Mouse (Mus musculus): ENCODE data around the gene Anks1b. TPM values are rescaled to one million over a fixed set of nuclear protein-coding genes. Genes with fewer than 3 reads are reported as not detected.

Gene Anks1b
- polyA plus RNA-seq, 1 experiment from 2014 or later = 0.80 TPM

- Histone ChIP-seq H3K27me3 (replicated peaks; ENCODE audit: control insufficient read depth, insufficient read depth, low read length) (peaks cover 62% of the 10 kb centered on the region), H3K4me1 (replicated peaks; ENCODE audit: control insufficient read depth, insufficient read depth, low read length) (no peaks in the 10 kb centered on the region), H3K27ac (ENCODE audit: low read depth, low read length) (no peak overlapping the region), H3K4me3 (ENCODE audit: low read depth, low read length) (no peak overlapping the region), H3K9ac (ENCODE audit: low read depth, low read length) (no peak overlapping the region), H3K9me3 (ENCODE audit: control insufficient read depth, low read length) (no peaks in the 10 kb centered on the region), H3K36me3 (ENCODE audit: control insufficient read depth, insufficient read depth, low read length) (no peaks in the 10 kb centered on the region), H3K4me2 (no peak overlapping the region)
- DNase-seq (ENCODE audit: low spot score) (no peak), ATAC-seq (replicated peaks; ENCODE audit: low FRiP score) (no peak)
- 6% methylated on average over 21 of the region's 21 CpGs for WGBS
These were observed 957.4 kb downstream of the Anks1b start for GRCm38 (mm10) chr10:90830591-90831287.

- Histone ChIP-seq H3K4me1 (replicated peaks; ENCODE audit: control insufficient read depth, insufficient read depth, low read length) (no peaks in the 10 kb centered on the region), H3K4me3 (ENCODE audit: low read depth, low read length) (no peak overlapping the region), H3K27me3 (replicated peaks; ENCODE audit: control insufficient read depth, insufficient read depth, low read length) (peaks cover 62% of the 10 kb centered on the region), H3K9ac (ENCODE audit: low read depth, low read length) (no peak overlapping the region), H3K27ac (ENCODE audit: low read depth, low read length) (no peak overlapping the region), H3K4me2 (no peak overlapping the region), H3K36me3 (ENCODE audit: control insufficient read depth, insufficient read depth, low read length) (no peaks in the 10 kb centered on the region), H3K9me3 (ENCODE audit: control insufficient read depth, low read length) (no peaks in the 10 kb centered on the region)
- 21% methylated on average over 2 of the region's 2 CpGs for WGBS
- no peak for DNase-seq (ENCODE audit: low spot score)
- ATAC-seq (replicated peaks; ENCODE audit: low FRiP score) = no peak
These were observed 957.9 kb downstream of the Anks1b start for GRCm38 (mm10) chr10:90831288-90831626.

- Histone ChIP-seq H3K27ac (ENCODE audit: low read depth, low read length) (no peak overlapping the region), H3K4me3 (ENCODE audit: low read depth, low read length) (no peak overlapping the region), H3K36me3 (ENCODE audit: control insufficient read depth, insufficient read depth, low read length) (no peaks in the 10 kb centered on the region), H3K27me3 (replicated peaks; ENCODE audit: control insufficient read depth, insufficient read depth, low read length) (peaks cover 34% of the 10 kb centered on the region), H3K4me1 (replicated peaks; ENCODE audit: control insufficient read depth, insufficient read depth, low read length) (no peaks in the 10 kb centered on the region), H3K9ac (ENCODE audit: low read depth, low read length) (no peak overlapping the region), H3K4me2 (no peak overlapping the region), H3K9me3 (ENCODE audit: control insufficient read depth, low read length) (no peaks in the 10 kb centered on the region)
- WGBS = 31% methylated on average over 5 of the region's 5 CpGs
- DNase-seq (ENCODE audit: low spot score) (no peak), ATAC-seq (replicated peaks; ENCODE audit: low FRiP score) (no peak)
These were observed 961.0 kb downstream of the Anks1b start for GRCm38 (mm10) chr10:90834306-90834705.

- ATAC-seq (replicated peaks; ENCODE audit: low FRiP score) (no peak), DNase-seq (ENCODE audit: low spot score) (no peak)
- Histone ChIP-seq H3K4me1 (replicated peaks; ENCODE audit: control insufficient read depth, insufficient read depth, low read length) (no peaks in the 10 kb centered on the region), H3K27me3 (replicated peaks; ENCODE audit: control insufficient read depth, insufficient read depth, low read length) (peaks cover 25% of the 10 kb centered on the region), H3K9me3 (ENCODE audit: control insufficient read depth, low read length) (no peaks in the 10 kb centered on the region), H3K4me2 (no peak overlapping the region), H3K36me3 (ENCODE audit: control insufficient read depth, insufficient read depth, low read length) (no peaks in the 10 kb centered on the region), H3K9ac (ENCODE audit: low read depth, low read length) (no peak overlapping the region), H3K4me3 (ENCODE audit: low read depth, low read length) (no peak overlapping the region), H3K27ac (ENCODE audit: low read depth, low read length) (no peak overlapping the region)
These were observed 961.9 kb downstream of the Anks1b start for GRCm38 (mm10) chr10:90835195-90835594.

- Histone ChIP-seq H3K4me2 (no peak overlapping the region), H3K36me3 (ENCODE audit: control insufficient read depth, insufficient read depth, low read length) (no peaks in the 10 kb centered on the region), H3K9me3 (ENCODE audit: control insufficient read depth, low read length) (no peaks in the 10 kb centered on the region), H3K27ac (ENCODE audit: low read depth, low read length) (no peak overlapping the region), H3K4me3 (ENCODE audit: low read depth, low read length) (no peak overlapping the region), H3K9ac (ENCODE audit: low read depth, low read length) (no peak overlapping the region), H3K27me3 (replicated peaks; ENCODE audit: control insufficient read depth, insufficient read depth, low read length) (no peaks in the 10 kb centered on the region), H3K4me1 (replicated peaks; ENCODE audit: control insufficient read depth, insufficient read depth, low read length) (no peaks in the 10 kb centered on the region)
- ATAC-seq (replicated peaks; ENCODE audit: low FRiP score) (no peak), DNase-seq (ENCODE audit: low spot score) (no peak)
- 82% methylated on average over 9 of the region's 9 CpGs for WGBS
These were observed 966.5 kb downstream of the Anks1b start for GRCm38 (mm10) chr10:90839611-90840335.

GRCm38 (mm10) chr10:90842398-90842797 is 969.1 kb downstream of the Anks1b start:
- Histone ChIP-seq H3K27me3 (replicated peaks; ENCODE audit: control insufficient read depth, insufficient read depth, low read length) (no peaks in the 10 kb centered on the region), H3K4me2 (no peak overlapping the region), H3K4me3 (ENCODE audit: low read depth, low read length) (no peak overlapping the region), H3K36me3 (ENCODE audit: control insufficient read depth, insufficient read depth, low read length) (no peaks in the 10 kb centered on the region), H3K4me1 (replicated peaks; ENCODE audit: control insufficient read depth, insufficient read depth, low read length) (no peaks in the 10 kb centered on the region), H3K9ac (ENCODE audit: low read depth, low read length) (no peak overlapping the region), H3K27ac (ENCODE audit: low read depth, low read length) (no peak overlapping the region), H3K9me3 (ENCODE audit: control insufficient read depth, low read length) (no peaks in the 10 kb centered on the region)
- no peak for DNase-seq (ENCODE audit: low spot score)
- no peak for ATAC-seq (replicated peaks; ENCODE audit: low FRiP score)
- WGBS = 78% methylated on average over 2 of the region's 2 CpGs

- H3K36me3 ChIP-seq (ENCODE audit: control insufficient read depth, insufficient read depth, low read length) = no peaks in the 10 kb centered on the region
- no peaks in the 10 kb centered on the region for H3K4me1 ChIP-seq (replicated peaks; ENCODE audit: control insufficient read depth, insufficient read depth, low read length)
- no peaks in the 10 kb centered on the region for H3K27me3 ChIP-seq (replicated peaks; ENCODE audit: control insufficient read depth, insufficient read depth, low read length)
- DNase-seq (ENCODE audit: low spot score) (no peak), ATAC-seq (replicated peaks; ENCODE audit: low FRiP score) (no peak)
- H3K9me3 ChIP-seq (ENCODE audit: control insufficient read depth, low read length) = no peaks in the 10 kb centered on the region
- H3K9ac ChIP-seq (ENCODE audit: low read depth, low read length) = no peak overlapping the region
- no peak overlapping the region for H3K27ac ChIP-seq (ENCODE audit: low read depth, low read length)
- H3K4me3 ChIP-seq (ENCODE audit: low read depth, low read length) = no peak overlapping the region
- H3K4me2 ChIP-seq = no peak overlapping the region
- WGBS = 86% methylated on average over 6 of the region's 6 CpGs
These were observed 977.8 kb downstream of the Anks1b start for GRCm38 (mm10) chr10:90851077-90851476.

GRCm38 (mm10) chr10:90851999-90852398 is 978.7 kb downstream of the Anks1b start:
- Histone ChIP-seq H3K27me3 (replicated peaks; ENCODE audit: control insufficient read depth, insufficient read depth, low read length) (no peaks in the 10 kb centered on the region), H3K4me2 (no peak overlapping the region), H3K9ac (ENCODE audit: low read depth, low read length) (no peak overlapping the region), H3K27ac (ENCODE audit: low read depth, low read length) (no peak overlapping the region), H3K36me3 (ENCODE audit: control insufficient read depth, insufficient read depth, low read length) (no peaks in the 10 kb centered on the region), H3K4me1 (replicated peaks; ENCODE audit: control insufficient read depth, insufficient read depth, low read length) (no peaks in the 10 kb centered on the region), H3K9me3 (ENCODE audit: control insufficient read depth, low read length) (no peaks in the 10 kb centered on the region), H3K4me3 (ENCODE audit: low read depth, low read length) (no peak overlapping the region)
- 80% methylated on average over 11 of the region's 11 CpGs for WGBS
- ATAC-seq (replicated peaks; ENCODE audit: low FRiP score) = no peak
- DNase-seq (ENCODE audit: low spot score) = no peak

- 77% methylated on average over 7 of the region's 7 CpGs for whole genome bisulfite sequencing
- Histone ChIP-seq H3K9me3 (ENCODE audit: control insufficient read depth, low read length) (no peaks in the 10 kb centered on the region), H3K27ac (ENCODE audit: low read depth, low read length) (no peak overlapping the region), H3K4me1 (replicated peaks; ENCODE audit: control insufficient read depth, insufficient read depth, low read length) (no peaks in the 10 kb centered on the region), H3K4me3 (ENCODE audit: low read depth, low read length) (no peak overlapping the region), H3K4me2 (no peak overlapping the region), H3K9ac (ENCODE audit: low read depth, low read length) (no peak overlapping the region), H3K27me3 (replicated peaks; ENCODE audit: control insufficient read depth, insufficient read depth, low read length) (no peaks in the 10 kb centered on the region), H3K36me3 (ENCODE audit: control insufficient read depth, insufficient read depth, low read length) (no peaks in the 10 kb centered on the region)
- DNase-seq (ENCODE audit: low spot score) = no peak
- no peak for ATAC-seq (replicated peaks; ENCODE audit: low FRiP score)
These were observed 979.1 kb downstream of the Anks1b start for GRCm38 (mm10) chr10:90852432-90852831.

Measured in liver, embryonic 11.5 days (tissue).